Mouse (Mus musculus) small intestine, adult 2 months (tissue): ENCODE measurements around the gene Sh2d1b1. TPM values are rescaled to one million over a fixed set of nuclear protein-coding genes. Genes with fewer than 3 reads are reported as not detected.
A peak's percentile ranks its signal among the peaks of the same experiment; 100 is the strongest.

ENCODE experiments used
- H3K27ac ChIP-seq: fragments of 200-500 bp; 2 replicates; pipeline ENCODE4 v1.5.1; 2012; ENCODE audit warnings: low read depth, low read length, control low read depth, inconsistent platforms; ENCODE audit not compliant: insufficient read depth
- H3K27me3 ChIP-seq: fragments of 200-500 bp; 2 replicates; pipeline ENCODE4 v1.6.1; 2012; ENCODE audit warnings: mild to moderate bottlenecking, moderate library complexity, low read length, inconsistent platforms; ENCODE audit not compliant: control insufficient read depth, insufficient read depth
- H3K36me3 ChIP-seq: fragments of 200-500 bp; 2 replicates; pipeline ENCODE4 v1.6.1; 2012; ENCODE audit warnings: mild to moderate bottlenecking, low read length, control low read depth, inconsistent platforms; ENCODE audit not compliant: control insufficient read depth, insufficient read depth
- H3K4me1 ChIP-seq: fragments of 200-500 bp; 2 replicates; pipeline ENCODE4 v1.6.1; 2012; ENCODE audit warnings: low read length, inconsistent platforms, mixed read lengths; ENCODE audit not compliant: control insufficient read depth, insufficient read depth, insufficient read length
- H3K4me3 ChIP-seq: fragments of 200-500 bp; 2 replicates; pipeline ENCODE4 v1.5.1; 2012; ENCODE audit warnings: low read depth, mild to moderate bottlenecking, control low read depth, inconsistent platforms, low read length, moderate library complexity
- CTCF ChIP-seq: fragments of 200-500 bp; IDR thresholded peaks from 2 replicates; pipeline ENCODE4 v1.5.1; 2012; ENCODE audit warnings: low read depth, mild to moderate bottlenecking, control low read depth, inconsistent platforms, low read length, moderate library complexity, mixed read lengths; ENCODE audit not compliant: insufficient replicate concordance, insufficient read length; ENCODE audit errors: extremely low read depth
- POLR2A ChIP-seq: fragments of 200-500 bp; IDR thresholded peaks from 2 replicates; pipeline ENCODE4 v1.6.1; 2012; ENCODE audit warnings: low read depth, mild to moderate bottlenecking, control low read depth, inconsistent platforms, low read length, moderate library complexity
- WGBS: fragments of 180-500 bp; shearing (Covaris S2); methylation state at CpG from one replicate; pipeline ENCODE4 v1.1.7; 2018; 5-methylcytosine and 5-hydroxymethylcytosine counted together
- polyA plus RNA-seq: library from polyadenylated mRNA; depleted of rRNA; stranded (reverse); fragments of >200 nt; gene quantifications from 2 replicates; pipeline ENCODE4 v1.2.3, GENCODE M21; 2012

Gene Sh2d1b1
- polyA plus RNA-seq, 1 experiment: 0.60 TPM

DNA sequence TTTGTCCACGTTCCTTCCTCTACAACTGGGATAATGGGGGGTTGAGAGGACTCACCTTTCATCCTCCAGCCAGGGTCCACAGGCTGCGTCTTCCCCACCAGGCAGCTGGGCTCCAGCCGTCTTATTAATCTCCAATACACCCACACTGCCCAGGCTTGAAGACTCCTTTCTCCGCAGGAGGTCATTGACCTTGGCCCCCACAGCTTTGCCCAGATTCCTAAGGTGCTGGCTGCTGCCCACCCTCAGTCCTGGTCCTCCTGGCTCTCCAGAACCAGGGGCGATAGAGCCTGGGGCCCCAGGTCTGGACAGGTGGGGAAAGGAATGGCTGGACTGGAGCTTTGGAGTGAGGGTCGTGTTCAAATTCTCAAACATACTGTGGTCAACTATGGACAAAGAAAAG is 25.3 kb downstream of the Sh2d1b1 start:
- TF ChIP-seq CTCF (no peak), POLR2A (no peak)
- no peaks in the 10 kb centered on the region for H3K4me1 ChIP-seq
- no peaks in the 10 kb centered on the region for H3K27me3 ChIP-seq
- no peak overlapping the region for H3K4me3 ChIP-seq
- WGBS: 91% methylated on average over 6 of the region's 6 CpGs
- H3K27ac ChIP-seq: no peak overlapping the region
- no peaks in the 10 kb centered on the region; the same call in 1 of the 2 replicates for H3K36me3 ChIP-seq

DNA sequence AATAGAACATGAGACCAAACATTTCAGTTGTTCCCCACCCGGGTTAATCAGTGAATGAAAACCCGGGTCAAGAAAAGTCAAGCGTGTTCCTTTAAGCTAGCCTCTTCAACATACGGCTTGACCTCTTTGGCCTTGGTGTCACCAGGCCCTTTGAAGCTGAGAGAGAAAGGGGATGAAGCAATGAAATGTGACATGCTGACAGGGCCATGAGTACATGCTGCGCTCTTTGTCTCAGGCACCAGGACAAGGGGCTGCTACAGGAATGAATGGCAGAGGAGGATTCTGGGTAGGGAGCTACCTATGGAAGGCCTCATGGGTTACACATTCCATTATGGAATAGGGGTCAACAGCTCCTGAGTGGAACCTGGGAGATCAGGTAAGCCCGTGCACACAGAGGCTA is 26.0 kb downstream of the Sh2d1b1 start:
- Histone ChIP-seq H3K4me3 (no peak overlapping the region), H3K4me1 (no peaks in the 10 kb centered on the region), H3K36me3 (no peaks in the 10 kb centered on the region; the same call in 1 of the 2 replicates), H3K27ac (no peak overlapping the region), H3K27me3 (no peaks in the 10 kb centered on the region)
- 92% methylated on average over 6 of the region's 6 CpGs for WGBS
- no peak for TF ChIP-seq CTCF
- no peak for TF ChIP-seq POLR2A

DNA sequence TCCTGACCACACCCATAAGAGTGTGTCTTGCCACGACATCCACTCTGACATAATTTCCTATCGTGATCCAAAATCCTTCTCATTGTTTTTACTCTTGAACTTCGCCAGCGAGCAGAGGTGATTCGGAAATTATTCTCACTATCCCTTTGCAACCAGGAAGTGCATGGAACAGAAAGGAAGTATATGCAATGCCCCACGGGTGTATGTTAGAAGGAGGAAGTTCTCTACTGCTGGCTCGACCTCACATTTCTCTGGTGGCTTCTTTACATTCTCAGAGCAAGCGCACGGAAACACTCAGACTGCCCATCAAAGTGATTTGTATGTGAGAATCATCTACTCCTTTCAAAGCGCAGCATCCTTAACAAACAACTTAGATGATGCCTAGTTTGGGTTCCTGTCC is 27.9 kb downstream of the Sh2d1b1 start:
- 81% methylated on average over 10 of the region's 10 CpGs for WGBS

DNA sequence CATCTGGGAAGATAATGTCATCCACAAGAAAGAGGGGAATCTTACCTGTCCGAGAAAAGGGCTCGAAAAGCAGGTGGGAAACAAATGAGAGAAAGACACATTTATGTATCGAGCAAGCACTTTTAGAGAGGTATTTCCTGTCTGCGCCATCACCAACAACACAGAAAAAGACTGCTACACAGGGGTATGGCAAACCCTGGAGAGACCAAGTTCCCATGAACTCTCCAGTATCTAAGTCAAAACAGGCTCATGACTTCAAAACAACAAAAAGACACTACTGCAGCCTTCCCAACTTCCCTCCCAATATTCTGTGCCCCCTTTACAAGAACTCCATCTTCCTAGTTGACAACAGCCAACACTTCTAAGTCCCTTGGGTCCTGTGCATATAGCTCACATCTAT is 29.1 kb downstream of the Sh2d1b1 start, which contains the start of gene Gm7694:
Gene Gm7694 (minus strand): TSS at position 101 of the 400 bp plus-strand sequence.
- no peaks in the 10 kb centered on the region for H3K4me1 ChIP-seq
- TF ChIP-seq POLR2A (no peak), CTCF (no peak)
- H3K27ac ChIP-seq: no peak within 1 kb of the TSS
- over 99% methylated on average over 4 of the region's 4 CpGs for WGBS
- no peaks in the 10 kb centered on the region; the same call in 1 of the 2 replicates for H3K36me3 ChIP-seq
- no peak within 1 kb of the TSS for H3K4me3 ChIP-seq
- H3K27me3 ChIP-seq: no peaks in the 10 kb centered on the region

More for the DNA sequence above, 27.9 kb downstream of the Sh2d1b1 start:
- no peak for TF ChIP-seq POLR2A
- no peak for TF ChIP-seq CTCF
- H3K4me1 ChIP-seq: no peaks in the 10 kb centered on the region
- no peak overlapping the region for H3K27ac ChIP-seq
- no peaks in the 10 kb centered on the region for H3K27me3 ChIP-seq
- no peaks in the 10 kb centered on the region; the same call in 1 of the 2 replicates for H3K36me3 ChIP-seq
- H3K4me3 ChIP-seq: no peak overlapping the region

DNA sequence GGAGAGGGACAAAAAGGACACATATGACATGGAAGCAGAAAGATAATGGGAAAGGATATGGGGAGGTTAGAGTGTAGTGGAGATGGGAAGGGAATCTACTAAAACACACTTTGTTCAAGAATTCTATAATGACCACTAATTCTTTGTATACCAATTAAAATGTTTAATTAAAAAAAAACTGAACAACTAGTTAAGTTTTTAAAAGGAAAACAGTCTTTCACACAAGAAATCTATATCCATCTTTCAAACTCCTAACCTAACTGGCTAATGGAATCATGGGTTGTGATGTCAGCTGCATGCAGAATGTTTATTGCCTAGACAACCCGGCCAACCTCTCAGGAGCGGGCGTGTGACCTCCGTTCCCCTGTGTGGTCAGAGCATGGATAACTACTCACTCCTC is 31.4 kb downstream of the Sh2d1b1 start, which contains the start of gene Spata46:
Gene Spata46 (plus strand): TSS at position 301 of the 400 bp plus-strand sequence.
- Histone ChIP-seq H3K4me3 (no peak within 1 kb of the TSS), H3K36me3 (no peaks in the 10 kb centered on the region; the same call in 1 of the 2 replicates), H3K4me1 (no peaks in the 10 kb centered on the region), H3K27ac (no peak within 1 kb of the TSS), H3K27me3 (no peaks in the 10 kb centered on the region)
- no peak for TF ChIP-seq POLR2A
- TF ChIP-seq CTCF: no peak
- WGBS: 77% methylated on average over 4 of the region's 4 CpGs

DNA sequence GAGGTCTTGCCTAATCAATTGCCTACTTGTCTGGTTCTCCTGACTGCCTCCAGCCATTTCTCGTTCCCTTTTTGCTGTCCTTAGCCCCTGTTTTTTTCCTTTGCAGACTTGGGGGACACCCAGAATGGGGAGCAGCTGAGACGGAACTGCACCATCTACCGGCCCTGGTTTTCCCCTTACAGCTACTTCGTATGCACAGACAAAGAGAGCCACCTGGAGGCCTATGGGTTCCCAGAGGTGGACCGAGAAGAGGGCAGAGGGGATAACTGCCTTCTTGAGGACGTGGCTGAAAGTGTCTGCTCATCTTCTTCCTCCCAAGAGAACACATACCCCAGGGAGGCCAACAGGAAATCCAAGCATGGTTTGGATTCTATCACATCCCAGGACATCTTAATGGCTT is 34.3 kb downstream of the Sh2d1b1 start:
- Histone ChIP-seq H3K4me3 (no peak overlapping the region), H3K27ac (no peak overlapping the region), H3K4me1 (no peaks in the 10 kb centered on the region), H3K36me3 (no peaks in the 10 kb centered on the region), H3K27me3 (no peaks in the 10 kb centered on the region)
- 79% methylated on average over 6 of the region's 6 CpGs for WGBS
- TF ChIP-seq CTCF (peak; percentile 18; the same call in 1 of the 2 replicates), POLR2A (no peak)

DNA sequence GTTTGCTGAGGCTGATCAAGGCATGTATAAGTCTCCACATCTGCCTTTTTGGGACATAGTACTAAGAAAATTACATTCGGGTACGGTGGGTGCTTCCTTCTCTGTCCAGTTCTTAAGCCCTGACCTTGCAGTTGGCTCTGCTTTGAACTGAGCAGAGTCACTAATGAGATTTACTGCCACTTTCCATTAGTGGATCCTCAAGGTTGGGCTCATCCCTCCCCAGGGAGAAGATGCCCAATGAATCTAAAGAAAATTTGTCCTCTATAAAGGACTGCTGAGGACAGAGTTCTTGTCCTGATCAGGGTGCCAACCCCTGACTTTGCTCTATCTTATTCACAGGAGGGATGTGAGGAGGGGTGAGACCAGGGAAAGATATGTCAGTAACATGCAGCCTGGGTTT is 44.9 kb downstream of the Sh2d1b1 start:
- no peak for TF ChIP-seq POLR2A
- no peak for TF ChIP-seq CTCF
- 98% methylated on average over 2 of the region's 2 CpGs for WGBS

DNA sequence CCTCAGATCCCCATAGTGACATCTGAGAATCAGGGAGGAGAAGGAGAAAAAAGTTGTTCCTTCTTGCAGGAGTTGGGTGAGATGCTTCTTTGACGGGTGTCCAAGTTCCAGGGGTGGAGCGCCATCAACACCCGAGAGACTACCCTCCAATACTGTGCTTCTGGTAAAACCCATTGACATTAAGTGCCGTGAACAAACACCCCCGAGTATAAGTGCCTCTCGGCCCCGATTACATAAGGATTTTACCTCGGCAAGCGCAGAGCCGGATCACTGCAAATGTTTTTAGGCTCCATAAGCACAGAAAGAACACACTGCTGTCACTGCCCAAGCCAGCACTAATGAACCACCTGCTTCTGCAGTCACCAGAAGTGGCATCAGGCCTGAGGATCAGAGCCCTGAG is 45.9 kb downstream of the Sh2d1b1 start:
- no peaks in the 10 kb centered on the region for H3K27me3 ChIP-seq
- no peak overlapping the region for H3K27ac ChIP-seq
- peaks cover 12% of the 10 kb centered on the region; the same call in 1 of the 2 replicates for H3K36me3 ChIP-seq
- H3K4me1 ChIP-seq: no peaks in the 10 kb centered on the region
- 92% methylated on average over 10 of the region's 10 CpGs for WGBS
- TF ChIP-seq POLR2A (no peak), CTCF (no peak)
- H3K4me3 ChIP-seq: no peak overlapping the region

More for the DNA sequence above, 44.9 kb downstream of the Sh2d1b1 start:
- Histone ChIP-seq H3K27ac (no peak overlapping the region), H3K4me1 (no peaks in the 10 kb centered on the region), H3K27me3 (no peaks in the 10 kb centered on the region), H3K36me3 (peaks cover 12% of the 10 kb centered on the region; the same call in 1 of the 2 replicates), H3K4me3 (no peak overlapping the region)
